Mouse (Mus musculus) CD4-positive, CD25-positive, alpha-beta regulatory T cell, adult 2 months (primary cell): Measurements from ENCODE around the gene Rnf32.

Source experiments
- DNase-seq: peaks from one replicate; pipeline ENCODE4 v3.0.0-alpha.2; 2012; ENCODE audit warnings: low read depth, low spot score

The Rnf32 gene

GRCm38 (mm10) chr5:29273426-29273825 is 77.6 kb downstream of the Rnf32 start:
- DNase-seq: no peak

DNA sequence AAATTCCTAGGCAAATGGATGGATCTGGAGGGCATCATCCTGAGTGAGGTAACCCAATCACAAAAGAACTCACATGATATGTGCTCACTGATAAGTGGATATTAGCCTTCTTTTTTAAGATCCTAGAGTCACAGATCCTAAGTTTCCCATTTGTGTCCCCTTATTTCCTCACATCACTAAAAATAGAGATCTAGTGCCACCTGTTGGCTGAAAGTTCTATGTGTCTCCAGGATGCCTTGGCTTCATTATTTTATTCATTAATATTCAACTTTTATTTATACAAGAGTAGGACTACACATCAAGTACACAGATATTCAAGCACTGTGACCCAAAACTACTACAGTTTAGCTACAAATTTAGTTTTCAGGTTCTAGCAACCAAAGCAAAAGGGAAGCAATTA is 79.0 kb downstream of the Rnf32 start:
- DNase-seq: peak; percentile 27
